Mouse (Mus musculus) liver, embryonic 12.5 days (tissue): Measurements from ENCODE around the gene Vps37b. TPM values are rescaled to one million over a fixed set of nuclear protein-coding genes. Genes with fewer than 3 reads are reported as not detected.

Experiments used
- ATAC-seq: fragments of 200-750 bp; cut with Nextera tagmentation; 2 replicates; pipeline ENCODE4 v1.8.0; 2017; ENCODE audit warnings: moderate number of reproducible peaks, mild to moderate bottlenecking, moderate library complexity
- H3K27ac ChIP-seq: fragments of 300-500 bp; sonication (generic); 2 replicates; pipeline ENCODE4 v1.5.1; 2016; ENCODE audit warnings: mild to moderate bottlenecking
- H3K27me3 ChIP-seq: fragments of 300-500 bp; sonication (generic); replicated peaks from 2 replicates; pipeline ENCODE4 v1.6.1; 2016; ENCODE audit warnings: mild to moderate bottlenecking, moderate library complexity
- H3K36me3 ChIP-seq: fragments of 300-500 bp; sonication (generic); 2 replicates; pipeline ENCODE4 v1.6.1; 2016; ENCODE audit warnings: mild to moderate bottlenecking, moderate library complexity
- H3K4me1 ChIP-seq: fragments of 300-500 bp; sonication (generic); 2 replicates; pipeline ENCODE4 v1.6.1; 2016
- H3K4me2 ChIP-seq: fragments of 300-500 bp; sonication (generic); 2 replicates; pipeline ENCODE4 v1.6.1; 2016; ENCODE audit warnings: mild to moderate bottlenecking, moderate library complexity
- H3K4me3 ChIP-seq: fragments of 300-500 bp; sonication (generic); 2 replicates; pipeline ENCODE4 v1.5.1; 2016; ENCODE audit warnings: mild to moderate bottlenecking, moderate library complexity
- H3K9ac ChIP-seq: fragments of 300-500 bp; sonication (generic); 2 replicates; pipeline ENCODE4 v1.6.1; 2016; ENCODE audit warnings: mild to moderate bottlenecking, moderate library complexity
- H3K9me3 ChIP-seq: fragments of 300-500 bp; sonication (generic); replicated peaks from 2 replicates; pipeline ENCODE4 v1.6.1; 2016; ENCODE audit warnings: mild to moderate bottlenecking, moderate library complexity
- whole genome bisulfite sequencing: fragments of 180-500 bp; shearing (Covaris S2); methylation state at CpG from one replicate; pipeline ENCODE4 v1.1.7; 2016; ENCODE audit not compliant: insufficient replicate concordance; 5-methylcytosine and 5-hydroxymethylcytosine counted together
- polyA plus RNA-seq: library from polyadenylated mRNA; unstranded; fragments of >200 nt; fragmentation: Nextera tagmentation; extraction: Ambion mirVana; gene quantifications from 2 replicates; pipeline ENCODE4 v1.2.1, GENCODE M21; 2016

The Vps37b gene
- polyA plus RNA-seq, 1 experiment from 2014 or later, result 20.9 TPM

- Histone ChIP-seq H3K27me3 (no peaks in the 10 kb centered on the region), H3K4me1 (peaks cover 60% of the 10 kb centered on the region), H3K36me3 (peaks cover 55% of the 10 kb centered on the region), H3K4me3 (peak overlapping the region; percentile 34; the same call in 1 of the 2 replicates), H3K9ac (peak overlapping the region; percentile 52), H3K27ac (peak overlapping the region; percentile 85), H3K4me2 (peak overlapping the region; percentile 67), H3K9me3 (no peaks in the 10 kb centered on the region)
- ATAC-seq, result peak; percentile 83
- WGBS, result 30% methylated on average over 8 of the region's 8 CpGs
Measured at GRCm38 (mm10) chr5:124010077-124010476, 22.0 kb downstream of the Vps37b start.

- 89% methylated on average over 17 of the region's 17 CpGs for WGBS
- peaks cover 81% of the 10 kb centered on the region for H3K36me3 ChIP-seq
- peaks cover 38% of the 10 kb centered on the region for H3K4me1 ChIP-seq
Measured at GRCm38 (mm10) chr5:124006891-124007491, 25.1 kb downstream of the Vps37b start.

DNA sequence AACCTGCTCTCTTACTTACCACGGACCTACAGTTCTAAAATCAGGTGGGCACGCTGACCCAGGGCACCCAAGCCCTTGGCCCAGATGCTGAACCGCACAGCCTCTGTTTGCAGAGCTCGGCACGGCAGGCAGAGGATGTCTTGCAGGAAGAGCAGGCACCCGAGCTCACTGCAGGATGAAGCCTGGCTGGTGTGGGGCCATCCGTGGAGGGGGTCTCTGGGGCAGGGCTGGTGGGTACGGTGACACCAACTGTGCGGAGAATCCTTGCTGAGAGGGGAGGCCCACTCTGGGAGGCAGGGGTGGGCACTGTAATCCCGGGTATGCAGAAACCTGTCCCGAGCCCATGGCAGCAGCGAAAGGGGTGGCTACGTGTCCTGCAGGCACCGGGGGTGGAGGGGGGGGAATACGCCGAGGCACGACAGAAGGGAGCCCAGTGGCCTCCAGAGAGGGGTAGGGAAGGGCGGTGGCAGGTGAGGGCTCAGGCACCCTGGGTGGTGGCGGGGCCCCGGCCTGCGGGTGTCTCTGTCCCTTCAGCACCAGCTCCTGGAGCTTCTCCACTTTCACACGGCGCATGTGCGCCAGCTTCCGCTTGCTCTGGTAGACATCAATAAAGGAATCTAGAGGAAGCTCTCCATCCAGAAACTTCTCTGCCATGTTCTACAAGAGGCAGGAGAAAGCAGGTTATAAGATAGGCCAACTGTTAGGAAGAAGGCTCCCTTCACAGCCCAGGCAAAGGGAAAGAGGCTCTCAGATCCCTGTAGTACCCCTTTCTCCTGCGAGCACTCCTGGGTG, 25.8 kb downstream of the Vps37b start:
- Histone ChIP-seq H3K4me1 (peaks cover 34% of the 10 kb centered on the region), H3K27ac (peak overlapping the region; percentile 29; the same call in 1 of the 2 replicates), H3K9ac (no peak overlapping the region), H3K9me3 (no peaks in the 10 kb centered on the region), H3K4me3 (no peak overlapping the region), H3K36me3 (peaks cover 87% of the 10 kb centered on the region), H3K4me2 (no peak overlapping the region), H3K27me3 (no peaks in the 10 kb centered on the region)
- no peak for ATAC-seq
- 88% methylated on average over 26 of the region's 26 CpGs for WGBS

More at GRCm38 (mm10) chr5:124006891-124007491, 25.1 kb downstream of the Vps37b start:
- no peak overlapping the region for H3K9ac ChIP-seq
- no peaks in the 10 kb centered on the region for H3K27me3 ChIP-seq
- H3K4me3 ChIP-seq, result no peak overlapping the region
- H3K4me2 ChIP-seq, result no peak overlapping the region
- H3K9me3 ChIP-seq, result no peaks in the 10 kb centered on the region
- ATAC-seq, result no peak
- peak overlapping the region; percentile 29; the same call in 1 of the 2 replicates for H3K27ac ChIP-seq

DNA sequence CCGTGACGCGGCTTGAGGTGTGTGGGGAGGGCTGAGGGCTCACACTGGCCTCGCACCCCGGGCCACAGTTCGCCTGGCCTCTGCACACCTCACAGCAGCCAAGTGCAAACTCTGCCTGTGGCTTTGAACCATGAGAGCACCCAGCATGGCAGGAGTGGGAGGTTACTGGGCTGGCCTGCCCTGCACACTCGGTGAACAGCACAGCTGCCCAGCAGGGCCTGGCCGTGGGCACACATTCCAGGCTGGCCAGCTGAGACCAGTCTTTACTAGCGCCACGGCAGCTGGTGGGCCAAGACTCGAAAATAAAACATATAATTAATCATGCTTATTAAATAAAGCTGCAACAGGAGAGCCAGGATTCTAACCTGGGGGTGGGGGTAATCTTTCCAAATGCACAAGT, 26.5 kb downstream of the Vps37b start:
- Histone ChIP-seq H3K9ac (no peak overlapping the region), H3K4me2 (no peak overlapping the region), H3K4me1 (peaks cover 32% of the 10 kb centered on the region), H3K4me3 (no peak overlapping the region), H3K9me3 (no peaks in the 10 kb centered on the region), H3K27ac (no peak overlapping the region), H3K36me3 (peaks cover 92% of the 10 kb centered on the region), H3K27me3 (no peaks in the 10 kb centered on the region)
- 88% methylated on average over 11 of the region's 11 CpGs for WGBS
- no peak for ATAC-seq

- Histone ChIP-seq H3K36me3 (peaks cover 87% of the 10 kb centered on the region), H3K9ac (no peak overlapping the region), H3K4me3 (no peak overlapping the region), H3K4me2 (no peak overlapping the region), H3K27ac (no peak overlapping the region), H3K27me3 (no peaks in the 10 kb centered on the region), H3K9me3 (no peaks in the 10 kb centered on the region), H3K4me1 (peaks cover 27% of the 10 kb centered on the region)
- WGBS, result 95% methylated on average over 15 of the region's 15 CpGs
- no peak for ATAC-seq
Measured at GRCm38 (mm10) chr5:124005151-124005500, 26.9 kb downstream of the Vps37b start.

DNA sequence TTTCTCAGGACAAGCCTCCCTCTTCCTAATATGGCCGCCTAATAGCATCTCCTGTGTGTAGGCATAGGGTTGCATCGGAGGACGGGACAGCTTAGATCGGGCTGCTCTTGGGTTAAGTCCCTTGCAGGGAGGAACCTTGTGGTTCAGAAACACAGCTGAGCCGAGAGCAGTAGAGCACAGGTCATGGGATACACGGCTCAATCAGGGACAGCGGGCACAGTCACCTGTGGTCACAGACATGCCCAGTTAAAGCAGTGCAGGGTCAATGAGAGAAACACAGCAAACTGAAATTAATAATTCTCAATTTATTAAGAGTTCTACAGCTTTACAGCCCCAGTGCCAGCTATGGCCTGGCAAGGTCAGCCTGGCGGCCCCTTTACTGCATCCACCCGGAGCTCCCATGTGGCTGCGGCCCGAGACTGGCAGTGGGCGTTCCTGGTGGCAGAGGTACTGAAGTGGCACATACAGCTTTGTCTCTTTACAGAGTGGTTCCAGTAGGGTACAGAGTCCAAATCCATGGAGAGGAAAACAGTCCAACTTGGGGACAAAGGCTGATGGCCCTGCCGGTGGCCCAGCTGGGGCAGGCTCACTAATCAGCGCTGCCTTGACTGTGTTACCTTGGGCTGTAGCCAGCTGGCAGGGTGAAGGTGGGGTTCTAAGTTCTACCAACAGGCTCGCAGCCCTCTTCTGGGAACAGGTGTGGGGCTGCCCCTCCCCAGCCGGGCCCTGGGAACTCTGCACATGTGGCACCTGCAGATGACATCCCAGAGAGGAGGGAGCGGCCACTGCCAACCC, 27.5 kb downstream of the Vps37b start:
- Histone ChIP-seq H3K9me3 (no peaks in the 10 kb centered on the region), H3K4me1 (peaks cover 21% of the 10 kb centered on the region), H3K4me3 (no peak overlapping the region), H3K4me2 (no peak overlapping the region), H3K27ac (no peak overlapping the region), H3K36me3 (peaks cover 86% of the 10 kb centered on the region), H3K9ac (no peak overlapping the region), H3K27me3 (no peaks in the 10 kb centered on the region)
- peak; percentile 19; the same call in 1 of the 2 replicates for ATAC-seq
- WGBS, result 84% methylated on average over 17 of the region's 17 CpGs

- H3K9ac ChIP-seq, result no peak overlapping the region
- 68% methylated on average over 4 of the region's 4 CpGs for WGBS
- H3K4me2 ChIP-seq, result no peak overlapping the region
- no peaks in the 10 kb centered on the region for H3K9me3 ChIP-seq
- H3K27me3 ChIP-seq, result no peaks in the 10 kb centered on the region
- peak overlapping the region; percentile 2; the same call in 1 of the 2 replicates for H3K27ac ChIP-seq
- H3K36me3 ChIP-seq, result peaks cover 83% of the 10 kb centered on the region
- peaks cover 25% of the 10 kb centered on the region for H3K4me1 ChIP-seq
- ATAC-seq, result no peak
- H3K4me3 ChIP-seq, result no peak overlapping the region
Measured at GRCm38 (mm10) chr5:124003375-124003774, 28.7 kb downstream of the Vps37b start.

GRCm38 (mm10) chr5:124002876-124003275, 29.2 kb downstream of the Vps37b start:
- Histone ChIP-seq H3K36me3 (peaks cover 81% of the 10 kb centered on the region), H3K4me2 (no peak overlapping the region), H3K9ac (no peak overlapping the region), H3K27me3 (no peaks in the 10 kb centered on the region), H3K4me3 (no peak overlapping the region), H3K4me1 (peaks cover 30% of the 10 kb centered on the region), H3K9me3 (no peaks in the 10 kb centered on the region), H3K27ac (peak overlapping the region; percentile 18; the same call in 1 of the 2 replicates)
- WGBS, result 82% methylated on average over 2 of the region's 2 CpGs
- no peak for ATAC-seq

- Histone ChIP-seq H3K27me3 (no peaks in the 10 kb centered on the region), H3K4me3 (no peak overlapping the region), H3K9me3 (no peaks in the 10 kb centered on the region), H3K4me2 (no peak overlapping the region), H3K4me1 (peaks cover 38% of the 10 kb centered on the region), H3K36me3 (peaks cover 78% of the 10 kb centered on the region), H3K9ac (no peak overlapping the region), H3K27ac (peak overlapping the region; percentile 33; the same call in 1 of the 2 replicates)
- no peak for ATAC-seq
- 51% methylated on average over 9 of the region's 9 CpGs for WGBS
Measured at GRCm38 (mm10) chr5:124001274-124001673, 30.8 kb downstream of the Vps37b start.

DNA sequence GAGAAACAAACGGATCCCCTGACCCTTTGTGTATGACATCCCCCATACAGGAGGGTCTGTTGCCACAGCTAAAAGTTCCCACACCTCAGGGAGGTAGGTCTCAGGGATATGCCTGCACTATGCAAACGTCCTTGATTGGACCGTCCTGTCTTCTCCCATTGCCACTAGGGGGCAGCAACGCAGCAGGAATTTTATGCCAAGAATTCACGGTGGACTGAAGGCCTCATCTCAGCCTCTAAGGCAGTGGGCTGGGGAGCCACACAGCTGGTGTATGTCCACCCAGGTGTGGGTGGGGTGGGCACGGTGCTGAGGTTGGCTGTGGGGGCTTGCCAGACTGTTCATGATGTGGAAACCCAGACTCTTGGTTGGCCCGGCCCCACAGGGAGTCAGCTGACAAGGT, 31.2 kb downstream of the Vps37b start:
- no peaks in the 10 kb centered on the region for H3K27me3 ChIP-seq
- peak overlapping the region; percentile 33; the same call in 1 of the 2 replicates for H3K27ac ChIP-seq
- ATAC-seq, result peak; percentile 48
- H3K9me3 ChIP-seq, result no peaks in the 10 kb centered on the region
- WGBS, result 9% methylated on average over 7 of the region's 7 CpGs
- no peak overlapping the region for H3K4me3 ChIP-seq
- H3K9ac ChIP-seq, result no peak overlapping the region
- peaks cover 73% of the 10 kb centered on the region for H3K36me3 ChIP-seq
- no peak overlapping the region for H3K4me2 ChIP-seq
- H3K4me1 ChIP-seq, result peaks cover 38% of the 10 kb centered on the region

GRCm38 (mm10) chr5:123998370-123998769, 33.7 kb downstream of the Vps37b start:
- peaks cover 51% of the 10 kb centered on the region for H3K36me3 ChIP-seq
- WGBS, result 25% methylated on average over 10 of the region's 10 CpGs
- no peaks in the 10 kb centered on the region for H3K9me3 ChIP-seq

GRCm38 (mm10) chr5:123997811-123998210, 34.3 kb downstream of the Vps37b start:
- WGBS, result 79% methylated on average over 16 of the region's 16 CpGs
- Histone ChIP-seq H3K9ac (no peak overlapping the region), H3K4me1 (peaks cover 29% of the 10 kb centered on the region), H3K9me3 (no peaks in the 10 kb centered on the region), H3K36me3 (peaks cover 45% of the 10 kb centered on the region), H3K27me3 (no peaks in the 10 kb centered on the region), H3K4me3 (no peak overlapping the region), H3K27ac (no peak overlapping the region), H3K4me2 (no peak overlapping the region)
- no peak for ATAC-seq

More at GRCm38 (mm10) chr5:123998370-123998769, 33.7 kb downstream of the Vps37b start:
- no peak overlapping the region for H3K9ac ChIP-seq
- H3K4me2 ChIP-seq, result no peak overlapping the region
- no peak overlapping the region for H3K4me3 ChIP-seq
- no peaks in the 10 kb centered on the region for H3K27me3 ChIP-seq
- peaks cover 34% of the 10 kb centered on the region for H3K4me1 ChIP-seq
- peak; percentile 32 for ATAC-seq
- no peak overlapping the region for H3K27ac ChIP-seq
